Mouse (Mus musculus): ENCODE measurements at regions not wholly inside any gene's neighbourhood (a gene's known extent, or its start where the extent isn't known, plus 50 kb on each side); places are given as distances from the start of the nearest gene placed in this dataset.

GRCm38 (mm10) chr2:12469440-12470339 is 50.4 kb upstream of the Mindy3 start:
- dilution Hi-C loops (cut with MboI; ENCODE audit: extremely low pct_ligation_motif_present, extremely low pct_unique_long_range_greater_than_20kb, low sequenced_read_pairs), result no loop called here
- Histone ChIP-seq H3K4me1 (ENCODE audit: control insufficient read depth in 1 of 2, insufficient read depth in 2 of 2) (no peaks in the 10 kb centered on the region), H3K9me3 (replicated peaks; ENCODE audit: low read length) (peaks cover 5% of the 10 kb centered on the region), H3K27ac (ENCODE audit: insufficient read depth, low read depth) (no peak overlapping the region), H3K36me3 (replicated peaks in 1 of 2; ENCODE audit: control insufficient read depth in 1 of 2, insufficient read depth in 1 of 2, low read length in 1 of 2) (no peaks in the 10 kb centered on the region), H3K4me2 (ENCODE audit: insufficient read depth, low read depth, poor library complexity, severe bottlenecking) (no peak overlapping the region), H3K9ac (ENCODE audit: insufficient read depth, low read depth) (no peak overlapping the region), H3K4me3 (replicated peaks in 1 of 3; ENCODE audit: low read depth in 2 of 3, low read length in 2 of 3, poor library complexity in 1 of 3) (no peak overlapping the region), H3K79me2 (replicated peaks; ENCODE audit: control insufficient read depth, extremely low read depth, insufficient read depth, poor library complexity, severe bottlenecking) (no peaks in the 10 kb centered on the region), H3K27me3 (replicated peaks) (no peaks in the 10 kb centered on the region)
- in situ Hi-C loops (cut with MboI; ENCODE audit: low pct_ligation_motif_present, low pct_unique_long_range_greater_than_20kb, low sequenced_read_pairs), result no loop called here
- no peak for DNase-seq (ENCODE audit: extremely low read depth)
- TF ChIP-seq NELFE (IDR thresholded peaks at IDR 0.05; ENCODE audit: low read depth, low read length), result no peak
- no peak for TF ChIP-seq ZNF384 (IDR thresholded peaks at IDR 0.05; ENCODE audit: low read depth, low read length)
- no peak for TF ChIP-seq IRF4 (IDR thresholded peaks at IDR 0.05; ENCODE audit: low read depth, low read length)
- TF ChIP-seq CTCF (conservative IDR thresholded peaks at IDR 0.05 in 1 of 2, IDR thresholded peaks at IDR 0.05 in 1 of 2; ENCODE audit: low read depth in 2 of 2, low read length in 2 of 2), result no peak
- TF ChIP-seq BHLHE40 (IDR thresholded peaks at IDR 0.05; ENCODE audit: low read depth, low read length), result no peak
- no peak for TF ChIP-seq PAX5 (IDR thresholded peaks at IDR 0.05; ENCODE audit: low read length)
- no peak for TF ChIP-seq USF1 (IDR thresholded peaks at IDR 0.05; ENCODE audit: low read depth, low read length)
- TF ChIP-seq SMC3 (IDR thresholded peaks at IDR 0.05; ENCODE audit: low read depth, low read length), result no peak
- TF ChIP-seq HCFC1 (IDR thresholded peaks at IDR 0.05; ENCODE audit: low read depth, low read length), result no peak
- no peak for TF ChIP-seq MAX (IDR thresholded peaks at IDR 0.05; ENCODE audit: low read length)
- TF ChIP-seq MEF2A (IDR thresholded peaks at IDR 0.05; ENCODE audit: borderline replicate concordance, low read depth, low read length), result no peak
- TF ChIP-seq UBTF (IDR thresholded peaks at IDR 0.05; ENCODE audit: low read depth, low read length), result no peak
- TF ChIP-seq GABPA (IDR thresholded peaks at IDR 0.05; ENCODE audit: insufficient replicate concordance, low read depth, low read length), result no peak
- no peak for TF ChIP-seq RCOR1 (conservative IDR thresholded peaks at IDR 0.05; ENCODE audit: low read depth, low read length)
- no peak for TF ChIP-seq MAFK (IDR thresholded peaks at IDR 0.05; ENCODE audit: insufficient replicate concordance, low read length)
- TF ChIP-seq ZC3H11A (IDR thresholded peaks at IDR 0.05; ENCODE audit: low read depth, low read length), result no peak
- TF ChIP-seq JUN (IDR thresholded peaks at IDR 0.05; ENCODE audit: insufficient read depth, low read depth, low read length), result no peak

All from CH12.LX (cell line).